Mouse (Mus musculus): Measurements from ENCODE around the gene Fam111a. TPM values are rescaled to one million over a fixed set of nuclear protein-coding genes. Genes with fewer than 3 reads are reported as not detected.

The Fam111a gene
- total RNA-seq (2023): 100 to 1,000 TPM; 155 to 164 TPM

DNA sequence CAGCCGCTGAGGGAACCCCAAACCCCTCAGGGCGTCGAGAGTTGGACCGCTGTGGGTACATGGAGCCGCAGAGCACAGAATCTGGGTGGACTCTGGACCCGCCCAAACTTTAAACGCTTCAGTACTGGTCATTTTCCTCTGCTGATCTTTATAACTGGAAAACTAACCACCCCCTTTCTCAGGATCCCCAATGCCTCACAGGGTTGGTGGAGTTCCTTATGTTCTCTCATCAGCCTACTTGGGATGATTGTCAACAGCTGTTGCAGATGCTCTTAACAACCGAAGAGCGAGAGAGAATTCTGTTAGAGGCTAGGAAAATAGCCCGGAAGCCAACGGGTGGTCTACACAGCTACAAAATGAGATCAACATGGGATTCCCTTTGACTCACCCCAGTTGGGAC, at the start of gene Fam111a:
TSS of gene Fam111a (plus strand) at position 301 of the 400 bp plus-strand sequence.

DNA sequence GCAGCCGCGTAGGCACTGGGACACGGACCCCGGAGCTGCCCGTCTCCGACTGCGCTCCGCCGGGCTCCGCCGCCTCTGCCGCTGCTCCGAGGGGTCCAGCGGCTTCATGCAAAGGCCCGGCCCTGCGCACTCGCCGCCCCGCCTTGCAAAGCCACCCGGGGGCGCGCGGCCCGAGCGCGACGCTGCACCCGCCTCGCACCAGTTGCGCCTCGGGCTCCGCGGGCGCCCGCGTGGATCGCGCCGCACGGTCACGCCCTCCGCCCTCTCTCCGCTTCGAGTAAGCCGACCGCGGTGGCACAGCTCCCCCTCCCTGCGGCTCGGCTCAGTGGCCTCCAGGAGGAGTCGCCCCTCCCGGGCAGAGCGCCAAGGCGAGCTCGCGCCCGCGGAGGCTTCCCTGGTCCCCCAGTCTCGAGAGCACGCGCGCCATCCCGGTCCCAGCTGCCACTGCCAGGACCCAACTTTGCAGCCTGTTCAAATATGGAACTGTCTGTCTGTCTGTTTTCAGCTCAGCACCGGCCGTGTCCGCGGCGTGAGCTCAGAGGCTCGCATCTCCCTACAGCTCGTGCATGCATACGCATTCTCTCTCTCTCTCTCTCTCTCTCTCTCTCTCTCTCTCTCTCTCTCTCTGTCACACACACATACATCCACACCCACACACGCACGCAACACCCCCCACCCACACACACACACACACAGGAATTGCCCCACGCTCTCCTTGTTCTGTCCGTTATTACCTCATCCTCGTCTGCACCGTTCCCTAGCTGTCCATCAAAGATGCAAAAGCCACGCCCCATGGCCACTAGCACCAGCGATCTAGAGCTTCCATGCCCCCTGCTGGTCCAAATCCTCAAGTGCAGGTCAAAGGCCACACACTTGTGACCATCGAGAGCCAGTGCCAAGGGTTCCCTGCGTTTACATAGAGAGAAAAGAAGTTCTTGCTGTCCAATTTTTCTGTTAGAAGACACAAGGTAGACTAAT, 43.9 kb upstream of the Fam111a start, which contains the start of gene Dtx4:
TSS of gene Dtx4 (minus strand) at position 85 of the 978 bp plus-strand sequence.

DNA sequence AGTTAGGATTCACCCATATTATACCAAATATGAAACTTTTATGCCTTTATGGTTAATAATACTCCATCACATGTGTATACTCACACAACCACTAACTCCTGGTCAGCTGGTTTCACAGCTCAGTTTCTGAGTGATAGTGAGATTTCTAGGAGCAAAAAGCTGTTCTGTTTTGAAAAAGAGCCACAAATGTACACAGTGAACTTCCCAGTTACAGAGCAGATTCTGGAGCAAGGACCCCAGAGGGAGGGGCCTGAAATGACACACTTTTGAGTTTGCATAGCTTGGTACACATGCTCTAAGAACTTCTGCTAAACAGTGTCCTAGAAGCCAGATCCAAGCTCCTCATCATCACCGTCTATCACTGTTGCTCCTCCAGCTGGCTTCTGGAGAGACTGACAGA, 54.1 kb downstream of the Fam111a start, which contains the start of gene Gm4952:
TSS of gene Gm4952 (plus strand) at position 301 of the 400 bp plus-strand sequence.

DNA sequence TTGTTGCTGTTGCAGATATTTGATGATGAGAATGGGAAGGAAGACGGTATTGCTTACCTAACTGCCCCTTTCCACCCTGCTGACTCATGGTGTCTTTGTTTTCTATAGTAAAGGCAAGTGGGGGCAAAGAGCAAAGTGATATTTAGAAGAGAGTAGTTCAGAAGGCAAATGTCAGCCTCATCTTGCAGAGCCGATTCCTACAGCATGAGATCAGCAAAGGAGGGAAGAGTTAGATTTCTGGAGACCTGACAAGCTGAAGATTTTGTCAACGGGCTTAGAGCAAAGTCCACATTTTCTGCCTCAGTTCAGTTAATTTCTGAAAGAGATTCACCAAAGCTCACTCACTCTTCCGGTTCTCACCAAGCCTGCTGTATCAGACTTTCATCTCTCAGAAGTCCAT, 87.6 kb downstream of the Fam111a start, which contains the start of gene Glyat:
TSS of gene Glyat (plus strand) at position 133 of the 400 bp plus-strand sequence.

Other genes starting within 250 kb of the Fam111a start
- not detected for gene Olfr1436, start 246.6 kb upstream of the Fam111a start, total RNA-seq (2023)
- not detected for gene Olfr1437, start 220.6 kb upstream of the Fam111a start, total RNA-seq (2023)
- gene Olfr1438-ps1, start 209.8 kb upstream of the Fam111a start, total RNA-seq (2023): not detected
- gene Olfr1440, start 158.5 kb upstream of the Fam111a start, total RNA-seq (2023): not detected
- gene Olfr1441, start 128.3 kb upstream of the Fam111a start, total RNA-seq (2023): not detected
- not detected for gene Pfpl, start 117.8 kb upstream of the Fam111a start, total RNA-seq (2023)
- 10 to 100 TPM; 28.9 to 39.3 TPM for gene Mpeg1, start 85.0 kb upstream of the Fam111a start, total RNA-seq (2023)
- 1 to 10 TPM; 6.6 to 9.8 TPM for gene Dtx4, start 44.3 kb upstream of the Fam111a start, total RNA-seq (2023)
- not detected for gene Gm4952, start 54.2 kb downstream of the Fam111a start, total RNA-seq (2023)
- not detected for gene Glyat, start 87.6 kb downstream of the Fam111a start, total RNA-seq (2023)
- not detected for gene Olfr1442, start 124.7 kb downstream of the Fam111a start, total RNA-seq (2023)
- gene Olfr1443, start 132.4 kb downstream of the Fam111a start, total RNA-seq (2023): not detected
- not detected for gene Keg1, start 150.0 kb downstream of the Fam111a start, total RNA-seq (2023)
- 1 to 10 TPM; 3.6 to 5.0 TPM for gene Cntf, start 219.9 kb downstream of the Fam111a start, total RNA-seq (2023)

All from B cell, adult 67 days (primary cell).